Mouse (Mus musculus) testis, adult 2 months (tissue): ENCODE measurements around the gene Kbtbd7.

Experiments used
- CTCF ChIP-seq: fragments of 200-500 bp; IDR thresholded peaks from 2 replicates; pipeline ENCODE4 v1.5.1; 2012; ENCODE audit warnings: low read depth, mild to moderate bottlenecking, inconsistent platforms, low read length, moderate library complexity; ENCODE audit not compliant: control insufficient read depth, insufficient read depth, insufficient replicate concordance
- POLR2A ChIP-seq: fragments of 200-500 bp; IDR thresholded peaks from 2 replicates; pipeline ENCODE4 v1.6.1; 2012; ENCODE audit warnings: low read depth, mild to moderate bottlenecking, inconsistent platforms, low read length, moderate library complexity; ENCODE audit not compliant: control insufficient read depth

DNA sequence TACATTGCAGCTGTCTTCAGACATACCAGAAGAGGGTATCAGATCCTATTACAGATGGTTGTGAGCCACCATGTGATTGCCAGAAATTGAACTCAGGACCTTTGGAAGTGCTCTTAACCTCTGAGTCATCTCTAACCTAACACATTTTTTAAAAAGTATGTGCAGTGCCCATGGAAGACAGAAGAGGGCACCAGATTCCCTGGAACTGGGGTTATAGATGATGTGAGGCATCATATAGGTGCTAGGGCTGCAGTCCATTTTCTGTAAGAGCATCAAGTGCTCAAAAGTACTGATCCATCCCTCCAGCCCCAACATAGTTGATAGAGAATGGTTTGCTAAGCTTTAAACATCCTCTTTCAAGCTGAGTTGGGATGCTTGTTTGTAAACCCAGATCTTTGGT, 31.7 kb upstream of the Kbtbd7 start:
- no peak; the same call in 1 of the 2 replicates for TF ChIP-seq CTCF
- TF ChIP-seq POLR2A = no peak
